Mouse (Mus musculus) intestine, postnatal 0 days (tissue): ENCODE measurements at regions not wholly inside any gene's neighbourhood (a gene's known extent, or its start where the extent isn't known, plus 50 kb on each side); places are given as distances from the start of the nearest gene placed in this dataset.

Experiments
- ATAC-seq: fragments of 200-750 bp; cut with Nextera tagmentation; 2 replicates; pipeline ENCODE4 v1.8.0; 2017; ENCODE audit warnings: mild to moderate bottlenecking, moderate TSS enrichment, moderate library complexity
- H3K27ac ChIP-seq: fragments of 300-500 bp; sonication (generic); 2 replicates; pipeline ENCODE4 v1.5.1; 2014; ENCODE audit warnings: mild to moderate bottlenecking, low read depth, low read length, moderate library complexity
- H3K27me3 ChIP-seq: fragments of 300-500 bp; sonication (generic); replicated peaks from 2 replicates; pipeline ENCODE4 v1.6.1; 2014; ENCODE audit warnings: low read length, mixed read lengths; ENCODE audit not compliant: control insufficient read depth, insufficient read depth
- H3K36me3 ChIP-seq: fragments of 300-500 bp; sonication (generic); 2 replicates; pipeline ENCODE4 v1.6.1; 2014; ENCODE audit warnings: mild to moderate bottlenecking, moderate library complexity; ENCODE audit not compliant: control insufficient read depth, insufficient read depth
- H3K4me1 ChIP-seq: fragments of 300-500 bp; sonication (generic); replicated peaks from 2 replicates; pipeline ENCODE4 v1.6.1; 2014; ENCODE audit warnings: antibody characterized with exemption, low read length, mixed read lengths; ENCODE audit not compliant: control insufficient read depth, insufficient read depth
- H3K4me2 ChIP-seq: fragments of 300-500 bp; sonication (generic); replicated peaks from 2 replicates; pipeline ENCODE4 v1.6.1; 2014; ENCODE audit warnings: low read depth, mild to moderate bottlenecking, moderate library complexity
- H3K4me3 ChIP-seq: fragments of 300-500 bp; sonication (generic); 2 replicates; pipeline ENCODE4 v1.5.1; 2014; ENCODE audit warnings: low read depth, low read length
- H3K9ac ChIP-seq: fragments of 300-500 bp; sonication (generic); 2 replicates; pipeline ENCODE4 v1.6.1; 2014; ENCODE audit warnings: mild to moderate bottlenecking, low read depth, low read length
- H3K9me3 ChIP-seq: fragments of 300-500 bp; sonication (generic); 2 replicates; pipeline ENCODE4 v1.6.1; 2016; ENCODE audit warnings: mixed run types; ENCODE audit not compliant: control insufficient read depth
- CTCF ChIP-seq: sonication (generic); IDR thresholded peaks from 2 replicates; pipeline ENCODE4 v1.5.1; 2016; ENCODE audit warnings: low read depth, mild to moderate bottlenecking, control low read depth, antibody characterized with exemption, moderate library complexity
- WGBS: fragments of 180-500 bp; shearing (Covaris S2); extraction: QIAGEN DNeasy Blood & Tissue Kit; methylation state at CpG from one replicate; pipeline ENCODE4 v1.1.7; 2014; 5-methylcytosine and 5-hydroxymethylcytosine counted together

DNA sequence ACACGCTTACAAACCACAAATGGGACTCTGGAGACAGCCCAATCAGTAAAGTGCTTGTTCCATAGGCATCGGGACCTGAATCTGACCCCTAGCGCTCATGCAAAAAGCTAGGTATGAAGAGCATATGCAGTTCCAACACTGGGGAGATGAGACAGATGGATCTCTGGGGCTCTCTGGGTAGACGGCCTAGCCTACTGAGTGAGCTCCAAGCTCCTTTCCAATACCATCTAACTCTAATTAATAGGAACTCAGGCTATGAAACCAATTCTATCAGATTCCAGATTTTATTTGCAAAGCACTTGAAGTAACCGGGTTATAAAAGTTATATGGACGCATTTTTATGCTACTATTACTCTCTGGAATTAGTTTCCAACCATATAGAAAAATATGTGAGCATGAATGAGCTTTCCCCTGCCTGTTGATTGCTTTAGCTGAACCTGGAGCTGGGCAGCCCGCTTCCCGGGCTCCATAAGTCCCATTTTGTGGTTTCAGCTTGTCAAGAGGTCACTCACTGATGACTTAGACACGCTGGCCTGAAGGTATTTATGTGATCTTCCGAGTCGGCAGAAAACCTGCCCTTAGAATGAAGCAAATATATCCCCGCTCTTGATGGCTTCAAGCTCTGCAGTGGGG is 276.4 kb upstream of the Veph1 start:
- H3K4me3 ChIP-seq = no peak overlapping the region
- TF ChIP-seq CTCF = no peak
- no peak overlapping the region for H3K4me2 ChIP-seq
- no peak for ATAC-seq
- H3K9ac ChIP-seq = no peak overlapping the region
- no peaks in the 10 kb centered on the region for H3K36me3 ChIP-seq
- no peak overlapping the region for H3K27ac ChIP-seq
- WGBS = 86% methylated on average over 12 of the region's 12 CpGs
- no peaks in the 10 kb centered on the region for H3K9me3 ChIP-seq
- no peaks in the 10 kb centered on the region for H3K27me3 ChIP-seq
- H3K4me1 ChIP-seq = no peaks in the 10 kb centered on the region

DNA sequence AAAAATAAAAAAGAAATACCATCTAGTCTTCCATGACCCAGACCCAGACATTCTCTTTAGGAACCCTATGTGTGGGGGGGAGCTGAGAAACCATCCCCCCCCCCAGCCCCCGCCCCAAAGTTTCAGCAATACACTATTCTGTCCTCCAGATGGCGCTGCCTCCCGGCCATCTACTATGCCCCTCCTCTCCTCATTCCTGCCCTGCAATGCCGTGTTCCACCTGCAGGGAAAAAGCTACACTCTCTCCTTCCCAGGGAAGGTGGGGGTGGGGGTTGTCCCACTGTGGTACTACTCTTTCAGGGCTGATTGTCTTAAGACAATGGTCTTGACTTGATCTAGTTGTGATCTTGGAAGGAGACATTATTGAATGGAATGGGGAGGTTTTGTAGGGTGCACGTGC is 273.7 kb upstream of the Veph1 start:
- no peaks in the 10 kb centered on the region for H3K36me3 ChIP-seq
- H3K4me2 ChIP-seq = no peak overlapping the region
- 67% methylated on average over 5 of the region's 5 CpGs for WGBS
- no peaks in the 10 kb centered on the region for H3K27me3 ChIP-seq
- H3K27ac ChIP-seq = no peak overlapping the region
- TF ChIP-seq CTCF = peak; percentile 47
- H3K4me1 ChIP-seq = no peaks in the 10 kb centered on the region
- no peak overlapping the region for H3K9ac ChIP-seq
- H3K9me3 ChIP-seq = no peaks in the 10 kb centered on the region
- no peak overlapping the region for H3K4me3 ChIP-seq
- no peak for ATAC-seq

DNA sequence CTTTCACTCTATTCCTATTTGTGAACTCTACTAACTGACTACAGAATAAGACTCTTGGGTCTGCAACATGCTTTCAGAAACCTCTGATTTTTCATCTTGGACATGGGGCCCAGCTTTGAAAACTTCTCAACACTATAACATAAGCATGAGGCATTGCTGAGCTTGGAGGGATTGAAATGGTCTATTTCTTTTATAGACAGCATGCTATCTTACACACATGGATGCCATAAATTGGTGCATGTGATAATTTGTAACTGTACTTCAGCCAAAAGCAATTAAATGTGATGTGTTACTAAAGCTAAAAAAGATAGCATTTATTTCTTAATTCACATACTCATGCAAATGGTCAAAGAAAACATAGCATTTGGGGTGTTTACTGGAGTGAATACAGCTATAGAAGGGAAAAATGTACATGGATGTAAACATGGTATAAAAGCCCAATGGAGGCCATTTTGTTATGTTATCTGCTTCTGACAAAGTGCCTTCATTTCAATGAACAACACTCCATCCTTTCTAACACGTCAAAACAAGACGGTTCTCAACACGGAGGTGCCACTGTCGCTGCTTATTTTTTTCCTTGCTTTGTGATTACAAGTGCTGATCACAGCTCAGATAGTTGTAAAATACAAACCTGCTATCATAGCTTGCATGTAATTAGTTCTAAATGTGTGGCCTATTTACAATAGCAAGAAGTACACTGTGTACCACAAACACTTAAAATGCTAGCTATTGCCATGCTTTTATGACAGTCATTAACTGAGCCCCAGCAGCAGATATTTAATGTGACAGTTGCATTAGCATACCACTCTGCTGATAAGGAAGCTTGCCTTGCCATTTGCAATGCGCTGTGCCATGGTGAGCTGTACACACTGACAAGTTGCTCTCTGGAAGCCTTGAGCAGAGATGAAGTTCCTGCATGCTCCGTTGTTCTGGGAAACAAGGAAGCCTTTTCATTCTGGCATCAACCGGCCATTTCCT is 267.9 kb upstream of the Veph1 start:
- Histone ChIP-seq H3K9ac (no peak overlapping the region), H3K9me3 (no peaks in the 10 kb centered on the region), H3K4me1 (no peaks in the 10 kb centered on the region), H3K4me2 (no peak overlapping the region), H3K27ac (no peak overlapping the region), H3K4me3 (no peak overlapping the region), H3K27me3 (no peaks in the 10 kb centered on the region), H3K36me3 (no peaks in the 10 kb centered on the region)
- TF ChIP-seq CTCF = no peak
- no peak for ATAC-seq
- 66% methylated on average over 7 of the region's 7 CpGs for WGBS

DNA sequence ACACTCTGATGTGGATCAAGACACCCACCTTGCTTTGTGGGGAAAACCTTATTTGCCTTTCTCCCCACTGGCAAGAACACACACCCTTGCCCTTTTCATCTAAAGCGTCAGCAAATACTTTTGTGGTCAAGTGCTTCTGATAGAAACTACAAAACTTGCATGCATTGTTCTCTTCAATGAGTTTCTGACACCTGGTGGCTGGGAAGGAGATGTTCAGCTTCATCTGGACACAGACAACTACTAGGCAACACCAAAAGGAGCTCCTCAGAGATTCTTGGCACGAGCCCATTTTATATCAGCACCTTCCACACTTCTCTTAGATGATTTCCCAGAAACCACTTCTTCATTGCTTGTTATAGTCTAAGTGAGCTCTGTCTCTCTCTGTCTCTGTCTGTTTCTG is 266.7 kb upstream of the Veph1 start:
- Histone ChIP-seq H3K4me3 (no peak overlapping the region), H3K9me3 (no peaks in the 10 kb centered on the region)

DNA sequence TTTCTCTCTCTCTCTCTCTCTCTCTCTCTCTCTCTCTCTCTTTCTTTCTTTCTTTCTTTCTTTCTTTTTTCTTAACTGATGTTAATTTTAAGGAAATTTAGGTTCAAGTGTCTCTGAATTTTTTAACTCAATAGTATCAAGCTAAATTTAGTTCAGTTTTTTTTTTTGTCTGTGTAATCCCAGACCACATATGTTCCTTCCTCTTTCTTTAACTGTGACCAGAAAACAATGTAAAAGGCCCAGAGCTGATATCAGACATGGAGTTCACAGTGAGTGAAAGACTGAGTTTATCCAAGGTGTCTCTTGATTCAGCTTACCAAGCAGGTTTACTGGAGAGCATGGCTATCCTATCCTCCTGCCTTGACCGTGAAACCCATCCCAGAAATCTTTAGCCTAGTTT is 258.9 kb upstream of the Veph1 start:
- Histone ChIP-seq H3K4me3 (no peak overlapping the region), H3K4me1 (no peaks in the 10 kb centered on the region), H3K36me3 (no peaks in the 10 kb centered on the region), H3K9me3 (no peaks in the 10 kb centered on the region), H3K27me3 (no peaks in the 10 kb centered on the region), H3K4me2 (no peak overlapping the region), H3K9ac (no peak overlapping the region), H3K27ac (no peak overlapping the region)
- ATAC-seq = no peak
- 84% methylated on average over 1 of the region's 1 CpGs for WGBS
- no peak for TF ChIP-seq CTCF

More for the DNA sequence above, 266.7 kb upstream of the Veph1 start:
- Histone ChIP-seq H3K4me2 (no peak overlapping the region), H3K9ac (no peak overlapping the region), H3K27me3 (no peaks in the 10 kb centered on the region), H3K27ac (no peak overlapping the region), H3K4me1 (no peaks in the 10 kb centered on the region), H3K36me3 (no peaks in the 10 kb centered on the region)
- 66% methylated on average over 2 of the region's 2 CpGs for WGBS
- peak; percentile 30; the same call in 1 of the 2 replicates for TF ChIP-seq CTCF
- no peak for ATAC-seq

DNA sequence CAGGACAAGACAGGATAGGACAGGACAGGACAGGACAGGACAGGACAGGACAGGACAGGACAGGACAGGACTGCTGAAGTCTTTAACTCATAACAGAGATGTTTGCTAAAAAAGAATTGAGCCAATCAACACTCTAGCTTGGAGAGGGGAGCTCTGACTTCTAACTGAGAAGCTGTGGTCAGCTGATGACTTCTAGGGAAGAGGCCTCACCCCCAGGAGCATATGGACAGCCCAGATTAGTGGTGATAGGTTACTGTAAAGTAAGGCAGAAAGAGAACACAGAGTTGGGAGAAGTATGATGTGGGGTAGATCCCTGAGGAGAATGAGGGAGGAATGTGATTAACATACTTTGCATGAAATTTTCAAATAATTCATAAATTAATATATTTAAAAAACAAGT is 254.3 kb upstream of the Veph1 start:
- no peak for TF ChIP-seq CTCF
- no peaks in the 10 kb centered on the region for H3K27me3 ChIP-seq

More for the DNA sequence above, 254.3 kb upstream of the Veph1 start:
- ATAC-seq = no peak
- Histone ChIP-seq H3K4me1 (no peaks in the 10 kb centered on the region), H3K4me3 (no peak overlapping the region), H3K27ac (no peak overlapping the region), H3K36me3 (no peaks in the 10 kb centered on the region), H3K9ac (no peak overlapping the region), H3K9me3 (no peaks in the 10 kb centered on the region), H3K4me2 (no peak overlapping the region)
